Mouse (Mus musculus) gastrocnemius, postnatal 14 days (tissue): ENCODE data around the gene Adam1b. TPM values are rescaled to one million over a fixed set of nuclear protein-coding genes. Genes with fewer than 3 reads are reported as not detected.

ENCODE experiments used
- DNase-seq: peaks from one replicate; pipeline ENCODE4 v3.0.0; 2021; ENCODE audit warnings: mixed read lengths
- intact Hi-C: fragments of 180-260 bp; cut with DNase I; formaldehyde crosslinking; loops from one replicate; pipeline ENCODE4 v1.15.1; 2025; ENCODE audit warnings: low total_unique reads
- total RNA-seq, 2 experiments: library from RNA; stranded (reverse); gene quantifications; 2 replicates each; pipeline ENCODE4 v1.2.3; 2021

The Adam1b gene
- total RNA-seq, 2 experiments from 2014 or later, result not detected

GRCm38 (mm10) chr5:121451203-121451602 lies 52.0 kb downstream of the Adam1b start:
- no peak for DNase-seq
- intact Hi-C loops, result no loop called here

GRCm38 (mm10) chr5:121450476-121450875 lies 52.8 kb downstream of the Adam1b start:
- DNase-seq, result no peak
- intact Hi-C loops, result no loop called here

Other genes starting within 250 kb of the Adam1b start
- 10 to 100 TPM; 34.9 to 35.5 TPM for gene Trafd1, start 117.8 kb downstream of the Adam1b start, total RNA-seq
- gene Naa25, start 105.5 kb downstream of the Adam1b start, total RNA-seq, result 10 to 100 TPM; 19.9 to 20.5 TPM
- gene Tmem116, start 51.5 kb downstream of the Adam1b start, total RNA-seq, result 1 to 10 TPM; 4.4 to 4.8 TPM
- gene Erp29, start 50.9 kb downstream of the Adam1b start, total RNA-seq, result 10 to 100 TPM; 50.7 to 61.3 TPM
- gene Adam1a, start 42.0 kb upstream of the Adam1b start, total RNA-seq, result 1 to 10 TPM; 1.5 TPM
- gene Gm42878, start 42.0 kb upstream of the Adam1b start, total RNA-seq, result not detected
- 10 to 100 TPM; 57.3 to 64.1 TPM for gene Mapkapk5, start 42.5 kb upstream of the Adam1b start, total RNA-seq
- gene Aldh2, start 90.4 kb upstream of the Adam1b start, total RNA-seq, result 100 to 1,000 TPM; 104 to 113 TPM
- 10 to 100 TPM; 13.3 to 14.8 TPM for gene Acad12, start 115.5 kb upstream of the Adam1b start, total RNA-seq
- gene Acad10, start 157.1 kb upstream of the Adam1b start, total RNA-seq, result 1 to 10 TPM; 4.5 to 9.4 TPM
- gene Brap, start 157.1 kb upstream of the Adam1b start, total RNA-seq, result 10 to 100 TPM; 22.9 to 25.1 TPM
- gene Atxn2, start 207.9 kb upstream of the Adam1b start, total RNA-seq, result 100 to 1,000 TPM; 112 to 122 TPM